Mouse (Mus musculus) liver, embryonic 12.5 days (tissue): ENCODE results near the gene Smad3. TPM values are rescaled to one million over a fixed set of nuclear protein-coding genes. Genes with fewer than 3 reads are reported as not detected.

Experiments
- ATAC-seq: fragments of 200-750 bp; cut with Nextera tagmentation; 2 replicates; pipeline ENCODE4 v1.8.0; 2017; ENCODE audit warnings: moderate number of reproducible peaks, mild to moderate bottlenecking, moderate library complexity
- H3K27ac ChIP-seq: fragments of 300-500 bp; sonication (generic); 2 replicates; pipeline ENCODE4 v1.5.1; 2016; ENCODE audit warnings: mild to moderate bottlenecking
- H3K27me3 ChIP-seq: fragments of 300-500 bp; sonication (generic); replicated peaks from 2 replicates; pipeline ENCODE4 v1.6.1; 2016; ENCODE audit warnings: mild to moderate bottlenecking, moderate library complexity
- H3K36me3 ChIP-seq: fragments of 300-500 bp; sonication (generic); 2 replicates; pipeline ENCODE4 v1.6.1; 2016; ENCODE audit warnings: mild to moderate bottlenecking, moderate library complexity
- H3K4me1 ChIP-seq: fragments of 300-500 bp; sonication (generic); 2 replicates; pipeline ENCODE4 v1.6.1; 2016
- H3K4me2 ChIP-seq: fragments of 300-500 bp; sonication (generic); 2 replicates; pipeline ENCODE4 v1.6.1; 2016; ENCODE audit warnings: mild to moderate bottlenecking, moderate library complexity
- H3K4me3 ChIP-seq: fragments of 300-500 bp; sonication (generic); 2 replicates; pipeline ENCODE4 v1.5.1; 2016; ENCODE audit warnings: mild to moderate bottlenecking, moderate library complexity
- H3K9ac ChIP-seq: fragments of 300-500 bp; sonication (generic); 2 replicates; pipeline ENCODE4 v1.6.1; 2016; ENCODE audit warnings: mild to moderate bottlenecking, moderate library complexity
- H3K9me3 ChIP-seq: fragments of 300-500 bp; sonication (generic); replicated peaks from 2 replicates; pipeline ENCODE4 v1.6.1; 2016; ENCODE audit warnings: mild to moderate bottlenecking, moderate library complexity
- WGBS: fragments of 180-500 bp; shearing (Covaris S2); methylation state at CpG from one replicate; pipeline ENCODE4 v1.1.7; 2016; ENCODE audit not compliant: insufficient replicate concordance; 5-methylcytosine and 5-hydroxymethylcytosine counted together
- polyA plus RNA-seq: library from polyadenylated mRNA; unstranded; fragments of >200 nt; fragmentation: Nextera tagmentation; extraction: Ambion mirVana; gene quantifications from 2 replicates; pipeline ENCODE4 v1.2.1, GENCODE M21; 2016

Smad3 gene
- polyA plus RNA-seq, 1 experiment from 2014 or later = 7.2 TPM

DNA sequence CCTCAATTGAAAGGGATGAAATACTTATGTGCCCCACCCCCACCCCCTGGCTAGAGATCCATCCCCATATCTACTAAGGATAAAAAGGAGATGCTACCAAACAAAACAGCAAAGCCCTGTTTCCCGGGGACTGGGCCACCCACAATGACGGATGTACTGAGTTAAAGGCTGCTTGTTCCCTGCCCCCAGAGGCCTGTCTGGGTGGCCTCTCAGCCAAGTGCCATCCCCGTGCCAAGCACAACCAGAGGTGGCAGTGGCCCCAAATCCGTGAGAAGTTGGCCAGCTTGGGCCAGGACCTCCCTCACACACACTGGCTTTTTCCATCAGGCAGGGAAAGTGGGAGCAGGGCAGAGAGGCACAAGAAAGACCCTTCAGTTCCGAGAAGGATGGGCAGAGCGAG is 45.0 kb downstream of the Smad3 start:
- 73% methylated on average over 6 of the region's 6 CpGs for WGBS
- H3K9ac ChIP-seq = no peak overlapping the region
- no peak overlapping the region for H3K27ac ChIP-seq
- no peak for ATAC-seq
- H3K27me3 ChIP-seq = no peaks in the 10 kb centered on the region
- no peak overlapping the region for H3K4me3 ChIP-seq
- H3K36me3 ChIP-seq = peaks cover 13% of the 10 kb centered on the region
- H3K4me2 ChIP-seq = no peak overlapping the region
- peaks cover 9% of the 10 kb centered on the region; the same call in 1 of the 2 replicates for H3K9me3 ChIP-seq
- peaks cover 68% of the 10 kb centered on the region for H3K4me1 ChIP-seq

DNA sequence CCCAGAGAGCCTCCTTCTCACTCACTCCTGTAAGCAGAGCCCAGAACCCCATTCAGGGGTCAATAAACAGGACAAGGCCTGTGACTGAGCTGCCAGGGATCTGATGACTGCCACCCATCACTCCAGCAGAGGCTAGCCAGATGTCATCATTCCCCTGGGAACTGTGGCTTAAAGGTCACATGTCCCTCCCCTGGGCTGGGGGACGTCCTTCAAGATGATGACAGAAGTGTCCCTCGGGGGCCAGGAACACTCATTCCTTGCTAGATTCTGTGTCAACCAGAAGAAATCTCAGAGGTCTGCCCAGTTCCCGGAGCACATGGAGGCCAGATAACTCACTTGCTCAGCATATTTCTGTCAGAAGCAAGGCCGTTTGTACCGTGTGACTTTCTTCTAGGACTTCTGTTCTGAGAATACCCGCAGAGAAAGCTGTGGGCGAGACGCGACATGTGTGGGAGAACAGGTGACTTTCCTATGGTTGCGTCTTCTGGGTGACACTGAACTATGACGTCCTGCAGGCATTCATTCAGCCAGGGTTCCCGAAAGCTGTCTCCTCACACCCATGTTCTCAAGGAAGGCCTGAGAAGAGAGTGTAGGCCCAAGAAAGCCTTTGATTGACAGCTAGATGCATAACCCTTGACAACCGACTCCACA is 46.1 kb downstream of the Smad3 start:
- peaks cover 67% of the 10 kb centered on the region for H3K4me1 ChIP-seq
- ATAC-seq = no peak
- H3K36me3 ChIP-seq = peaks cover 13% of the 10 kb centered on the region
- H3K27me3 ChIP-seq = no peaks in the 10 kb centered on the region
- H3K27ac ChIP-seq = no peak overlapping the region
- H3K9ac ChIP-seq = no peak overlapping the region
- 69% methylated on average over 13 of the region's 13 CpGs for WGBS
- peaks cover 9% of the 10 kb centered on the region; the same call in 1 of the 2 replicates for H3K9me3 ChIP-seq
- no peak overlapping the region for H3K4me3 ChIP-seq
- H3K4me2 ChIP-seq = no peak overlapping the region

GRCm38 (mm10) chr9:63709857-63710256 is 47.9 kb downstream of the Smad3 start:
- no peaks in the 10 kb centered on the region for H3K27me3 ChIP-seq
- H3K4me1 ChIP-seq = peaks cover 67% of the 10 kb centered on the region
- H3K4me2 ChIP-seq = no peak overlapping the region
- peaks cover 9% of the 10 kb centered on the region; the same call in 1 of the 2 replicates for H3K9me3 ChIP-seq
- H3K27ac ChIP-seq = no peak overlapping the region
- WGBS = 87% methylated on average over 5 of the region's 5 CpGs
- H3K9ac ChIP-seq = no peak overlapping the region
- peaks cover 13% of the 10 kb centered on the region for H3K36me3 ChIP-seq
- no peak for ATAC-seq
- no peak overlapping the region for H3K4me3 ChIP-seq

DNA sequence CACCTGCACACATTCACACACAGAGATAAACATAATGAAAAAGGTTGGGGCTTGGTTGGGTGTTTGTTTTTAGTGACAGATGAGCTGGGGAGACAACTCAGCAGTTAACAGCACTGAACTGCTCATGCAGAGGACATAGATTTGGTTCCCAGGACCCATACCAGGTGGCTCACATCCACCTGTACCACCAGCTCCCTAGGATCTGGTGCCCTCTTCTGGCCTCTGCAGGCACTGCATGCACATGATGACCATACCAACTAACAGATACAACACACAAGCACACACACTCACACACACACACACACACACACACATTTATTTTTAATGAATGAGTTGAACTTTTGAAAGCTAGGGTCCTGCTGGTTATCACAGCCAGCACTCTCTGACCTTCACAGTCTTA is 48.5 kb downstream of the Smad3 start:
- no peaks in the 10 kb centered on the region for H3K27me3 ChIP-seq
- no peak overlapping the region for H3K4me2 ChIP-seq
- H3K4me3 ChIP-seq = no peak overlapping the region
- peaks cover 66% of the 10 kb centered on the region for H3K4me1 ChIP-seq
- H3K27ac ChIP-seq = no peak overlapping the region
- no peak overlapping the region for H3K9ac ChIP-seq
- no peak for ATAC-seq
- H3K36me3 ChIP-seq = peaks cover 13% of the 10 kb centered on the region
- peaks cover 9% of the 10 kb centered on the region; the same call in 1 of the 2 replicates for H3K9me3 ChIP-seq

DNA sequence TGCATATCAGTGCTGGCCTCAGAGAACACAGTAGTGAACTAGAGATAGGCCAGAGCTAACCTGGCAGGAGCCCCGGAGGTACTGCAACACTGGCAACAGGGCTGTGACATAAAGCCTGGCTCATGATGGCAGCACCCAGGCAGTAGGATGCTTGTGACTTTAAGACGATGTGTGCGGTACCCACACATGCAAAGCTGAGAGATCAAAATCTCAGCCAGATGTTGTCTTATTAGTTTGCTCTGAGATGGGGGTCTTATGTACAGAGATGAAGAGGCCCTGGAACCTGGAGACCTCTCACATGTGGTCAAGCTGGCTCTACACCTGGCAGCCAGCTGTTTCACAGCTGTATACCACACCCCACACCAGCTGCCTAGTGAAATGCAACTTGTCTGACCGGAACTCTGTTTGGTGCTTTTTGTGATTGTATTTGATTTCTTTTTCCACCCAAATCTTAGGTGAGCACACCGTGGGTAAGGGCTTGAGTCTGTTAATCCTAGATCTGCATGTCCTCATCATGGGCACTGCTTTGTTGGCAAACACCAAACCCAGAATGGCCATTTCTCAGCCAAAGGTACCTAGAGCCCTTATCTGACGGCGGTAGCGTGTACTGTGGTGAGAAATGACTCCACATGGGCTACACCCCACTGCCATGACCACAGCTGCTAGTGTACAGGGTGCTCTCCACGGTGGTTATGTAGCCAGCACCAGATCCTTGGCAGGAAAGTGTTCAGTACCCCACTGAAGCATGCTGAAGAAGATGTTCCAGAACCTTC is 49.8 kb downstream of the Smad3 start:
- ATAC-seq = no peak
- no peaks in the 10 kb centered on the region for H3K27me3 ChIP-seq
- H3K9ac ChIP-seq = no peak overlapping the region
- WGBS = 74% methylated on average over 9 of the region's 9 CpGs
- no peak overlapping the region for H3K4me2 ChIP-seq
- H3K4me1 ChIP-seq = peaks cover 62% of the 10 kb centered on the region
- H3K4me3 ChIP-seq = no peak overlapping the region
- H3K36me3 ChIP-seq = peaks cover 13% of the 10 kb centered on the region
- H3K27ac ChIP-seq = no peak overlapping the region
- H3K9me3 ChIP-seq = peaks cover 9% of the 10 kb centered on the region; the same call in 1 of the 2 replicates

GRCm38 (mm10) chr9:63706152-63706733 is 51.6 kb downstream of the Smad3 start:
- peaks cover 13% of the 10 kb centered on the region for H3K36me3 ChIP-seq
- H3K4me1 ChIP-seq = peaks cover 63% of the 10 kb centered on the region
- ATAC-seq = no peak
- peaks cover 9% of the 10 kb centered on the region; the same call in 1 of the 2 replicates for H3K9me3 ChIP-seq
- WGBS = 27% methylated on average over 9 of the region's 9 CpGs
- H3K4me3 ChIP-seq = no peak overlapping the region
- H3K4me2 ChIP-seq = no peak overlapping the region; the same call in 1 of the 2 replicates
- H3K27ac ChIP-seq = peak overlapping the region; percentile 59; the same call in 1 of the 2 replicates
- no peaks in the 10 kb centered on the region for H3K27me3 ChIP-seq
- no peak overlapping the region for H3K9ac ChIP-seq

GRCm38 (mm10) chr9:63704979-63705751 is 52.6 kb downstream of the Smad3 start:
- Histone ChIP-seq H3K27ac (0 out of 2 replicates have a peak overlapping the region, but pooled peaks have one; percentile 29), H3K9me3 (peaks cover 9% of the 10 kb centered on the region; the same call in 1 of the 2 replicates), H3K27me3 (no peaks in the 10 kb centered on the region), H3K4me3 (no peak overlapping the region), H3K36me3 (peaks cover 13% of the 10 kb centered on the region), H3K9ac (peak overlapping the region; percentile 9; the same call in 1 of the 2 replicates), H3K4me1 (peaks cover 65% of the 10 kb centered on the region), H3K4me2 (no peak overlapping the region)
- ATAC-seq = peak; percentile 57; the same call in 1 of the 2 replicates
- 41% methylated on average over 6 of the region's 6 CpGs for WGBS

GRCm38 (mm10) chr9:63704131-63704530 is 53.7 kb downstream of the Smad3 start:
- 71% methylated on average over 5 of the region's 5 CpGs for WGBS
- Histone ChIP-seq H3K9ac (no peak overlapping the region), H3K36me3 (peaks cover 3% of the 10 kb centered on the region; the same call in 1 of the 2 replicates), H3K4me3 (no peak overlapping the region), H3K4me2 (no peak overlapping the region), H3K27ac (no peak overlapping the region), H3K27me3 (no peaks in the 10 kb centered on the region), H3K9me3 (no peaks in the 10 kb centered on the region), H3K4me1 (peaks cover 68% of the 10 kb centered on the region)
- no peak for ATAC-seq

DNA sequence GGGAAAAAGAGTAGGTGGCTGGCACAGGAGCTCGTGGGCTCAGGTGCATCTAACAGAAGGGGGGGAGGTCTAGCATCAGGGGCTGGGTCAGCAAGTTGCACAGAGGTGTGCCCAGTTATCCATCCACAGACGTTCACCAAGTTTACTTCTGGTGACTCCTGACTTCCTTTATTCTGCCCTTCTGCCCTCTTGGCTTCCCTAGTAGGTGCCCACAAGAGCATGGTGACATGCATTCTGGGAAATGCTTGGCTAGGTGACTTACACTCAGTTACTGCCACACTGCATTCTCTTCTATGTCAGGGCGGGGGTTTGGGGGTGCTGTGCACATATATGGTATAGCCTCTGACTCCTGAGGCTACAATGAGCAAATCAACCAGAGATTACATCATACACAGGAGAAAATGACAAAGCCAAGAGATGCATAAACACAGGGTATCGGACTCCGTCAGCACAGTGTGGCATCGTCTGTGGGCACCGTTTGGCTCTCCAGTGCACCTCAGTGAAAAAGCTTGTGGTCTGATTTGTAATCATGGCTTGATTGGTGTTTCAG is 54.5 kb downstream of the Smad3 start:
- Histone ChIP-seq H3K27ac (no peak overlapping the region), H3K4me2 (no peak overlapping the region), H3K9me3 (no peaks in the 10 kb centered on the region), H3K4me3 (no peak overlapping the region), H3K27me3 (no peaks in the 10 kb centered on the region), H3K4me1 (peaks cover 76% of the 10 kb centered on the region), H3K36me3 (no peaks in the 10 kb centered on the region), H3K9ac (no peak overlapping the region)
- WGBS = 78% methylated on average over 7 of the region's 7 CpGs
- no peak for ATAC-seq

DNA sequence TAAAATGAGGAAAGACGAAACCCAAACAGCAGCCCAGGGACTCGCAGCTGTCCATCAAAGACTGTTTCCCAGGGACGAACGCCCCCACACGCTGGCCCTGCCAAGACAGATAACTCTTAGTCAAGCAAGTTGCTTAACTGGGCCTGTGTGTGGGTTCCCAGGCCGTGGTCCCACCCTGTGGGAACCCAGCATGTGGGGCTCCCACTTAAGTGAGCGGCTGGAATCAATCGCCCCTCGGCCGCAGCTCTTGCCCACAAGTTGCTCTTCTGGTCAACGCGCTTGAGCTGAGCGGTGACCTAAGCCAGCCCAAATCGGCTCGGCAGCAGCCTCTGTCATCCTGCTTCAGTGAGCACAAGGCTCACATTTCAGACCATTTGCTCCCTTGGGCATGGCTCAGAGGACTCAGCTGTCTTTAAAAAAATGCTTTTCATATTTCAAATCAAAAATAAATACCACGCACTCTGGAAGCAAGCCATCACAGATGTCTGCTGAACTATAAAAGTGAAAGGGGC is 55.2 kb downstream of the Smad3 start:
- WGBS = 52% methylated on average over 16 of the region's 16 CpGs
- H3K4me1 ChIP-seq = peaks cover 80% of the 10 kb centered on the region
- no peaks in the 10 kb centered on the region for H3K36me3 ChIP-seq
- H3K4me3 ChIP-seq = no peak overlapping the region
- H3K9me3 ChIP-seq = no peaks in the 10 kb centered on the region
- H3K27ac ChIP-seq = no peak overlapping the region
- no peaks in the 10 kb centered on the region for H3K27me3 ChIP-seq
- no peak overlapping the region for H3K9ac ChIP-seq
- ATAC-seq = no peak
- no peak overlapping the region for H3K4me2 ChIP-seq

- Histone ChIP-seq H3K4me3 (no peak overlapping the region), H3K36me3 (no peaks in the 10 kb centered on the region), H3K4me2 (no peak overlapping the region), H3K27me3 (no peaks in the 10 kb centered on the region), H3K9me3 (no peaks in the 10 kb centered on the region), H3K4me1 (peaks cover 80% of the 10 kb centered on the region), H3K9ac (no peak overlapping the region), H3K27ac (no peak overlapping the region)
- 76% methylated on average over 4 of the region's 4 CpGs for WGBS
- no peak for ATAC-seq
These were observed 55.9 kb downstream of the Smad3 start for GRCm38 (mm10) chr9:63701957-63702309.
